Mouse (Mus musculus): ENCODE data around the gene Gm20696.

Gm20696 gene

GRCm38 (mm10) chr6:99275381-99276296 lies 391.0 kb downstream of the Gm20696 start:
- peak; percentile 26 for DNase-seq

DNA sequence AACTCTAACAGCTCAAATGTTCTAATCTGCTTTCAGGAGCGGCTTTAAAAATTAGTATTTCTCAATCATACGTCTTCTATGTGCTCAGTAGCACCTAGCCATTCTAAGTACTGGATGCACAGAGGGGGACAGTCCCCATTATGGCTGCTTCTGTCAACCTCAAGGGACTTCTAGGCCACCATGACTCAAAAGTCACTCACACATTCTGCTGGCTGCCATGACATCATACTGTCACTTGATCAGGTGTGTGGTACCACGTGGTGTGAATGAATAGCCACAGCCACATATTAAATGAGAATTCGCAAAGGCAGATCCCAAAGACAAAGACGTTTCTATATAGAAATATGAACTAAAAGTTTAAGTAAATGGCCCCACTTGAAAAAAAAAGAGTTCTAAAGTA lies 391.9 kb downstream of the Gm20696 start:
- DNase-seq, result no peak

DNA sequence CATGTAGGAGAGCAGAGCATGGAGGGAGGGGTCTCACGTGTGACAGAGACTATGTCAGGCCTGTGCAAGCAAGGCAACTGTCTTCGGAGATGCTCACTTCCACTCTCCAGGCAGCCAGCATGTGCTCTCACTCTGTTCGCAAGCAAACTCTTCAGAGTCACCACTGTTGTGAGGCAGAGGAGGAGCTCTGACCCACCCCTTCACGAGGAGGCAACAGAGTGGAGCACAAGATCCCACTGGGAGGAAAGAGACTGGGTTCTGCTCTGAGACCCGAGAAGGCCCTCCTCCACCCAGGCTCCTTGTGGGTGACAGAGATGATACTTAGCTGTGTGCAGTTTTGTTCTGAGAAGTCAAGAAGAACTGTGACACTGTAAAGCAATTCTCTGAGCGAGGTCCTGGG lies 392.4 kb downstream of the Gm20696 start:
- DNase-seq, result no peak

- no peak for DNase-seq
Measured at GRCm38 (mm10) chr6:99273177-99273576, 393.4 kb downstream of the Gm20696 start.

DNA sequence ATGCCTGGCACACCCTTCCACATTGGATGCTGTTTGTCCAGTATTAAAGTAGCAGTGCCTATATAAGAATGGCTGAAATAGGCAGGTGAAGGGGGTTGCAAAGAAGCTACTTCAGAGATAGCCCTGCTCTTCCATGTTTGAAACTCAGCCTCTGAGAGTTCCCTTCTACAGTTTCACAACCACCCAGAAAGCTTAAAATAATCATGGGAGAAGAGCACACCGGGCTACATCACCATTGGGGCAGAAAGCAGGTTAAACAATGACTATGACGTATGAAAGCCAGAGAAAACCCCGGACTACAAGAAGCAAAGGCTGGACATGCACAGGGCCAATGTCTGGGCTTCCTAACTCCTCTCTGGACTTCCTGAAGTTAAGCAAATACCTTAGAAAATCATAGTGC lies 394.4 kb downstream of the Gm20696 start:
- no peak for DNase-seq

DNA sequence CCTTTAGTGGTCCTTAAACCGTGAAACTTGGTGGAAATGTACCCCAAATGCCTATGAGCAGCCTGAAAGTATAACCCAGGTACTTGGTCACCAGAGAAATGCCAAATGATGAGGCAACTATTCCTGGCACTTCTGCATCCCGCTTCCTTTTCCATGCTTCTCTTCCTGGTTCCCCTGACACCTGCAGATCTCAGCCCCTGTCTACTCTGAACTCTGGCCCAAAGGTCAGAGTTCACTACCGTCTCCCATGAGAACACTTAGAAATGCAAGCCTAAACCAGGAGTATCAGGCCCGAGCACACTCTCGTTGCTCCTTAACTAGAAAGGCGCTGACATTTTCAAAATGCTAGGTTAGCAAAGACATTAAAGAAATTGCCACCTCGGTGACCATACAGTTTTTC lies 394.9 kb downstream of the Gm20696 start:
- DNase-seq, result no peak

- peak; percentile 55 for DNase-seq
Measured at GRCm38 (mm10) chr6:99269921-99270320, 396.7 kb downstream of the Gm20696 start.

GRCm38 (mm10) chr6:99268171-99269061 lies 398.2 kb downstream of the Gm20696 start:
- no peak for DNase-seq

GRCm38 (mm10) chr6:99265945-99266656 lies 400.5 kb downstream of the Gm20696 start:
- DNase-seq, result peak; percentile 64

DNA sequence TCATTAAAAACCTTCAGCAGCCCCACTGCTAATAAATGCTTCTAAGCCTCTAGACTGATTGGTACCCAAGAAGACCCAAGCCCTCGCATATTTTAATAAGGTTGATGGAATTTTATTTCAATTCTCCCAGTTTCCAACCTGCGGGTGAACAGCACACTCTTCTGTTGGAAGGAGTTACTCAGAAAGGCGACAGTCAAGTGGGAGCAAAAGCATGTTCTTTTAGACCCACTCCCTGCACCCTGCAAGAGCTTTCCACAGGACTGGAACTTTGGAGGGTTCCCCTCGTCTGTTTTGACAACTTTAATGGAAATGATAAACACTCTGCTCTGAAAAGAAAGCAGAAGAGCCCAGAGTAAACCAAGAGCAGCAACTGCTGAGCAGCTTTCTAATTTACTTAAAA lies 401.4 kb downstream of the Gm20696 start:
- no peak for DNase-seq

DNA sequence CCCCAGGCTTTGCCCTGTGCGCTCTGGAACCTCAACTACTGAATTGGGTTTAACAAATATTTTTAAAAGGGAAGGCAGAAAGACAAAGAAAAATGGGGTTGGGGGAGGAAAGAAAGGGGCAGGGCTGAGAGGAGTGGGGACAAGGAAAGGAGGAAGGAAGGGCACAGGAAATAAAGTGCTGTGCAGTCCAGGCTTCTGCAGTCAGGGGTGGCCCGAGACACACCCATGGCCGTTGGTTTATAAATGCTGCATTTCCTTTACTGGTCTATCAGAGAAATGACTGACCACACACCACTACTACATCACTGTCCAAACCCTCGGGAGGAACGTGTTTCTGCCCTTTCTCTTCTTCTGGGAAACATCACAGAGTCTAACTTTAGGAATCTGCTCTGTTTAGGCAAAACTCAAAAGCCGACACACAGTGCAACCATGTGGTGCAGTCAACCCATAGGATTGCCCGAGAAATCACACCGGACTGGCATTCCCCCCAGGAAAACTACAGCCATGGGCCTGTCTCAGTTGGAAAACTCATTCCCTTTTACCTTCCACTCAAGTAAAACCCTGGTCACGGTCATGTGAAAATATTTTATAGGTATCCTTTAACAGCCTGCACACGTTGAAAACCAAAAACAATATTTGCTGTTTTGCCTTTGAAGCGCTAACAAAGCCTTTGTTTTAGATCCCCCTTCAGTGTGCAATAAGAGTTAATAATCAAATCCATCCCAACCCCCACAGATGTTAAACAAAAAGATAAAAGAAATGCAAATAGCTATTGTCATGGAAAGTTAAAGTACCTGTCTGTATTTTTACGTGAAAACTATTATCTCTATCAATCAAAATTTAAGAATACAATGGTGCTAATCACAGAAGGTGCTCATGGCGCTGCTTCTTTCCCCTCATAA lies 402.2 kb downstream of the Gm20696 start:
- peak; percentile 24 for DNase-seq

GRCm38 (mm10) chr6:99263886-99264185 lies 402.8 kb downstream of the Gm20696 start:
- no peak for DNase-seq

DNA sequence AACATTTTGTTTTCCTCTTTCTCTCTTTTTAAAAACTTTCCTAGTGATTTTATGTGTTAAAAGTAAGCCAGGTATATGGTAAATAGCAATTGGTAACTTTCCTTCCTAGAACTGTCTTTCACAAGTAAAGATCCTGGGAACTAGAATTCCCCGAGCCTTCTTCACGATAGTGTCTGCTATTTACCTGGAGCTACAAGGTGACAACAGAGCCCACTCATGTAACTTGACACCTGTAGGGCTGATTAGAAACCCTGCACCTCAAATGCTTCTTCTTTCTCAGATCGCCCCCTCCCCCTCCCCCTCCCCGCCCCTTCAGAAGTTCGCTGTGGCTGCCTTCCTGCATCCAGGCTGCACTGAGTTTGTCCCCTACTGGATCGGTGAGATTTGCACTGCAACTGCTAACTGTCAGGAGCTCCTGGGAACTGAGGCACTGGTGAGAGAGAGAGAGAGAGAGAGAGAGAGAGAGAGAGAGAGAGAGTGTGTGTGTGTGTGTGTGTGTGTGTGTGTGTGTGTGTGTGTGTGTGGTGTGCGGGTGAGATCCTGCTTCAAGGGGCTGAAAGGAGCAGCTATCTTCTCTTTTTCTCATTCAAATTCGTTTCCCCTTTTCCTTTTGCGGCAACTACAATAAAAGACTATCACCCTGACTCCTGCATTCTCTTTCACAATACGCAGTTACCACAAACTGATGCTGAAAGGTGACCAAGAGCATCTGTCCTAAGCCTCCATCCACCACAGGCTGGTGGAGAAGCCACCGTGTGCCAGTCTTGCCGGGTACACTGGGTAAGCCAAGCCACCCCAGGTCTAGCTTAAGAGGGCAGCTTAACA lies 403.3 kb downstream of the Gm20696 start:
- peak; percentile 34 for DNase-seq

- no peak for DNase-seq
Measured at GRCm38 (mm10) chr6:99261737-99262130, 404.9 kb downstream of the Gm20696 start.

DNA sequence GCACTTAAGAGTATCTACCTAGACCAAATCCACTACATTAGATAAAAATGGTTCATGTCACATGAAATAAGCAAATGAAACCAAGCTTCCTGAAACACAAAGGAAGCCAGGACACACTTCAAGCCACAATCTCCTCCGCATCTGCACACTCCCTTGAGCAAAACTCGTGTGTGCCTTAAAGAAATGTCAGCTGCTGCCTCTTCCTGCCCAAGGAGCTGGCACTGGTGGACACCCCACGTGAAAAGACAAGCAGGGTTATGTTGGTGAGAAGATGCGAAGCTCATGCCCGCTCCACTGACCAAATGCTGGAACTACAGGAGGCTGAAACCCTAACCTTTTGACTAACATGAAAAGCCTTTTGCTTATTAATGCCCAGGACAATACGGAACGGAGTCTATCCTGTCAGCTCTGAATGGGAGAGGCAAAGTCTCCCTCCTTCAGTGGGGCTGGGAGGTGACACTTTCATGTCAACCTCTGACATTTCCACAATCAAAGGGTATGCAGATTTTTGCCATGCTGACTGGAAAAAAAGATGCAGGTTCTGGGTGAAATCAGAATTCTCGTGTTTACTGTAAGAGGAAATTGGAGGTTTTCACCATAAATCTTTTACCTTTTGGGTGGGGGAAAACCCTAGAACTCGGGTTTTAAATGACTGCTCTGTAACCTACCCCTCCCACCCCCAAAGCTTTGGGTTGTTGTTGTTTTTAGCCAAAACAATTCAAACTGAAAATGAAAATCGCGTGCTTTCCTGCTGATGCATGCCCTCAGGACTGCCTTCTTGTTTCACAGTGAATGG lies 405.5 kb downstream of the Gm20696 start:
- peak; percentile 44 for DNase-seq

GRCm38 (mm10) chr6:99258346-99258745 lies 408.3 kb downstream of the Gm20696 start:
- no peak for DNase-seq

- no peak for DNase-seq
Measured at GRCm38 (mm10) chr6:99257676-99258075, 408.9 kb downstream of the Gm20696 start.

GRCm38 (mm10) chr6:99253331-99253730 lies 413.3 kb downstream of the Gm20696 start:
- DNase-seq, result no peak

DNA sequence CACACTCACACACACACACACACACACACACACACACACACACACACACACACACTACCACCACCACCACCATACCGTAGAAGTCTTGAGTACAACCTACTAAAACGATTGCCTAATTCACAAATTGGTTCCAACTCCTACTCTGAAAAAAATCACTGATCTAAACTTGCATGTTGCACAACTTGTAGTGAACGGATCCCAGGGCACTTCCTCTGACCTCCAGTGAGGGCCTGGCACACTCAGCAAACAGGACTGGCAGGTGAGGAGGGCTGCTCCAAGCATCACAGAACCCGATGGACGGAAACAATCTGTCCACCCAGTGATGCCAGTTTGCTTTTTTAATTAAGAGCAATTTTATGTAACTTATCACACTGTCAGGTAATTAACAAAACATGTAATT lies 413.8 kb downstream of the Gm20696 start:
- no peak for DNase-seq

DNA sequence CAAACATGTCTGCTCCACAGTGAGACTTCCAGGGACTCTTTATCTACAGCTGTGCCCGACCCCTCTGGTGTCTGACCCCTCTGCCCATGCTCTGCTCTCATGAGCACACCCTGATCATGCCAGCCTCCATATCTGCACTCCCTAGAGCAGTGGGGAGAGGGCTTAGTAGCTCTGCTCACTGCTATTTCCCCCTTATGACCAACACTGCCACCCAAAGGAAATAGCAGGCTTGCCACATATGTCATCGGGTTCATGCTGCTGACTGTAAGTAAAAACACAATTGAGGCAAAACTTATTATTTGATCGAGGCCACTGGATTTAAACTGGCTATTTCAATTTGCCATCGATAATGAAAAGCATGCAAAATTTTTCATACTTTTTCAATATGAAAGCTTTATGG lies 414.7 kb downstream of the Gm20696 start:
- DNase-seq, result no peak
